Mouse (Mus musculus): ENCODE measurements around the gene Vmn1r94. TPM values are rescaled to one million over a fixed set of nuclear protein-coding genes. Genes with fewer than 3 reads are reported as not detected.

Gene Vmn1r94
- polyA plus RNA-seq (2012; rRNA removed) = not detected in 2 replicates

DNA sequence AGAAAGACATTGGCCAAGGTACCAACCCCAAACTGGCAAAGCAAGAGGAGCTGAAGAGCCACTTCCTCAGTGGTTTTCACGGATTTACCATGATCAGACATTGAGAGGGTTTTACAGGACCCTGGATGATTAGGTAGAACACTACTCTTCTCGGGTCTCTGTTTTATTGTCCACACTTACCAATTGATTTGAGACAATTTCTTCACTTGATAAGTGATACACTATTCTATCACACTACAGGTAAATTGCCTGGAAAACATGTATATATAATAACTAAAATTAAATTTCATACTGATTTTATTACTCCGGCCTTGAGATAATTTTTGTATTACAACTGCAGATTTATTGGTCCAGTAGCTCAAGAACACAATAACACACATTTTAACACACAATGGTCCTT, at the start of gene Vmn1r94:
TSS of gene Vmn1r94 (minus strand) at position 101 of the 400 bp plus-strand sequence.

DNA sequence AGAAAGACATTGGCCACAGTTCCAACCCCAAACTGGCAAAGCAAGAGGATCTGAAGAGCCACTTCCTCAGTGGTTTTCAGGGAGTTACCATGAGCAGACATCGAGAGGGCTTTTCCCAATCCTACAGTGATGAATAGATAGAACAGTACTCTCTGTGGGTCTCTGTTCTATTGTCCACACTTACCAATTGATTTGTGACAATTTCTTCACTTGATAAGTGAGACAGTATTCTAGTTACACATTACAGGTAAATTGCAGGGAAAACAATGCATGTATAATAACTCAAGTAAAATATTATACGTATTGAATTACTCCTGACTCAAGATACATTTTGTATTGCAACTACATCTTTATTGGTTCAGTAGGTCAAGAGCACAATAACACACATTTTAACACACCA, 37.3 kb upstream of the Vmn1r94 start, which contains the start of gene Gm6164:
TSS of gene Gm6164 (minus strand) at position 101 of the 400 bp plus-strand sequence.

DNA sequence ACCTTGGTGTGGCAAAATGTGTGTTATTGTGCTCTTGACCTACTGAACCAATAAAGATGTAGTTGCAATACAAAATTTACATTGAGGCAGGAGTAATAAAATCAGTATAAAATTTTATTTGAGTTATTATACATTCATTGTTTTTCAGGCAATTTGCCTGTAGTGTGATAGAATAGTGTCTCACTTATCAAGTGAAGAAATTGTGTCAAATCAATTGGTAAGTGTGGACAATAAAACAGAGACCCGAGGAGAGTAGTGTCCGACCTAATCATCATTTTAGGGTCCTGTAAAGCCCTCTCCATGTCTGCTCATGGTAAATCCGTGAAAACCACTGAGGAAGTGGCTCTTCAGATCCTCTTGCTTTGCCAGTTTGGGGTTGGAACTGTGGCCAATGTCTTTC, 25.2 kb upstream of the Vmn1r94 start, which contains the start of gene Vmn1r95:
TSS of gene Vmn1r95 (plus strand) at position 301 of the 400 bp plus-strand sequence.

DNA sequence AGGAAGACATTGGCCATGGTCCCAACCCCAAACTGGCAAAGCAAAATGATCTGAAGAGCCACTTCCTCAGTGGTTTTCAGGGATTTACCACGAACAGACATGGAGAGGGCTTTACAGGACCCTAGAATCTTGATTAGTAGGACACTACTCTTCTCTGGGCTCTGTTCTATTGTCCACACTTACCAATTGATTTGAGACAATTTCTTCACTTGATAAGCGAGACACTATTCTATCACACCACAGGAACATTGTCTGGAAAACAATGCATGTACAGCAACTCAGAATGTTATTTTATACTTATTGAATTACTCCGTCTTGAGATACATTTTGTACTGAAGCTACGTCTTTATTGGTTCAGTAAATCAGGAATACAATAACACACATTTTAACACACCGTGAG, 29.2 kb downstream of the Vmn1r94 start, which contains the start of gene Vmn1r93:
TSS of gene Vmn1r93 (minus strand) at position 101 of the 400 bp plus-strand sequence.

DNA sequence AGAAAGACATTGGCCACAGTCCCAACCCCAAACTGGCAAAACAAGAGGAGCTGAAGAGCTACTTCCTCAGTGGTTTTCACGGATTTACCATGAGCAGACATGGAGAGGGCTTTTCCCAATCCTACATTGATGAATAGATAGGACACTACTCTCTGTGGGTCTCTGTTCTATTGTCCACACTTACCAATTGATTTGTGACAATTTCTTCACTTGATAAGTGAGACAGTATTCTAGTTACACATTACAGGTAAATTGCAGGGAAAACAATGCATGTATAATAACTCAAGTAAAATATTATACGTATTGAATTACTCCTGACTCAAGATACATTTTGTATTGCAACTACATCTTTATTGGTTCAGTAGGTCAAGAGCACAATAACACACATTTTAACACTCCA, 45.7 kb downstream of the Vmn1r94 start, which contains the start of gene Gm16442:
TSS of gene Gm16442 (minus strand) at position 101 of the 400 bp plus-strand sequence.

Other genes with a start within 250 kb of the Vmn1r94 start
- gene Pvr, start 247.2 kb downstream of the Vmn1r94 start, polyA plus RNA-seq (2012; rRNA removed) = 15.3 and 15.9 TPM in 2 replicates
- gene Igsf23, start 217.6 kb downstream of the Vmn1r94 start, polyA plus RNA-seq (2012; rRNA removed) = not detected in 2 replicates
- gene Ceacam20, start 203.0 kb downstream of the Vmn1r94 start, polyA plus RNA-seq (2012; rRNA removed) = not detected in 2 replicates
- gene Nlrp9b, start 176.9 kb downstream of the Vmn1r94 start, polyA plus RNA-seq (2012; rRNA removed) = not detected in 2 replicates
- not detected in 2 replicates for gene Vmn1r91, start 68.7 kb downstream of the Vmn1r94 start, polyA plus RNA-seq (2012; rRNA removed)
- not detected in 2 replicates for gene Gm16442, start 45.8 kb downstream of the Vmn1r94 start, polyA plus RNA-seq (2012; rRNA removed)
- not detected in 2 replicates for gene Vmn1r93, start 29.3 kb downstream of the Vmn1r94 start, polyA plus RNA-seq (2012; rRNA removed)
- gene Vmn1r95, start 25.3 kb upstream of the Vmn1r94 start, polyA plus RNA-seq (2012; rRNA removed) = not detected in 2 replicates
- not detected in 2 replicates for gene Gm6164, start 37.2 kb upstream of the Vmn1r94 start, polyA plus RNA-seq (2012; rRNA removed)
- not detected in 2 replicates for gene Gm4498, start 65.5 kb upstream of the Vmn1r94 start, polyA plus RNA-seq (2012; rRNA removed)
- gene Gm5890, start 94.5 kb upstream of the Vmn1r94 start, polyA plus RNA-seq (2012; rRNA removed) = not detected in 2 replicates
- gene Gm4133, start 165.7 kb upstream of the Vmn1r94 start, polyA plus RNA-seq (2012; rRNA removed) = not detected in 2 replicates
- not detected in 2 replicates for gene Gm5728, start 207.0 kb upstream of the Vmn1r94 start, polyA plus RNA-seq (2012; rRNA removed)
- gene Vmn1r100, start 249.6 kb upstream of the Vmn1r94 start, polyA plus RNA-seq (2012; rRNA removed) = not detected in 2 replicates

Data from central nervous system, embryonic 18 days (tissue).